Mouse (Mus musculus) lung, postnatal 0 days (tissue): ENCODE measurements at regions not wholly inside any gene's neighbourhood (a gene's known extent, or its start where the extent isn't known, plus 50 kb on each side); places are given as distances from the start of the nearest gene placed in this dataset.

Source experiments
- CTCF ChIP-seq: IDR thresholded peaks from 2 replicates; pipeline ENCODE4 v1.5.1; 2016; ENCODE audit warnings: antibody characterized with exemption, mild to moderate bottlenecking
- EP300 ChIP-seq: IDR thresholded peaks from 2 replicates; pipeline ENCODE4 v1.6.1; 2016; ENCODE audit warnings: antibody characterized with exemption, mild to moderate bottlenecking, control low read depth

DNA sequence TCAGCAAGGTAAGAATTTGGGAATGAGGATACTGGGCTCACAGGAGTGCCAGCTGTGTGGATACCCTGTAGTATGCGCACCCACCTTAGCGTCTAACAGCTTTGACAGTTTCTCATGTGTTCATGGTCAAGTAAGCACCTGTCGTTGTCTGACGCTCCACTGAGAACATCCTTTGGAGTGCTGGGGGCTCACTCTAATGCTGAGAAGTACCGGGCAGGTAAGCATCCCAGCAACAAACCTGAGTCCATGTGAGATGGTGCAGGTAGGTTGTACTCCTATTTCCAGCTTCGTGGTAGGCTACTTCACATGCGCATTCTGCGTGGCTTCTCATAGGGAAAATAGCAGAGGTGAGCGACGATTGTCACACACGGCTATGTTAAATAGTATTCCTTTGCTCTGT, 129.3 kb upstream of the Dkk2 start:
- TF ChIP-seq CTCF (no peak), EP300 (no peak)
